Comparison of ENCODE assay signal across 12 mouse cellular contexts in genomic region chr19:26752611-26753163, GRCm38 (mm10).
DNase-seq lines count a peak whose midpoint lies in the region; ATAC-seq and TF ChIP-seq lines count a peak whose summit lies in the region.
"Had no signal": no experiment of that assay in that cellular context is flagged by ENCODE, and none has a peak within 500 bp of the region (broad histone marks: within the 10 kb centered on the region; RNA-seq: fewer than 3 reads in every experiment).

No protein-coding gene starts in this region.

- no peak for ATAC-seq in heart, embryonic 13.5 days (ENCODE audit: extremely low read depth, insufficient number of reproducible peaks, low FRiP score, low TSS enrichment)
- ATAC-seq in frontal cortex, adult (ENCODE audit: low TSS enrichment) = no peak
- ATAC-seq: forebrain, postnatal 0 days; liver, postnatal 0 days had no signal

- H3K4me3 ChIP-seq in heart, embryonic 13.5 days = no peak overlapping the region
- peak overlapping the region; percentile 37; the same call in 1 of the 2 replicates for H3K4me3 ChIP-seq in kidney, adult 2 months (ENCODE audit: insufficient read depth, low read depth, low read length)
- H3K4me3 ChIP-seq: embryonic facial prominence, embryonic 13.5 days had no signal

- intact Hi-C loops in heart, postnatal 25 days (cut with DNase I) = loop anchor here (10.0 kb wide), 1 partner anchor 92 kb away; no protein-coding TSS in a partner anchor

- H3K27me3 ChIP-seq in heart, embryonic 13.5 days (replicated peaks) = no peaks in the 10 kb centered on the region
- no peaks in the 10 kb centered on the region for H3K27me3 ChIP-seq in kidney, adult 2 months (replicated peaks; ENCODE audit: control insufficient read depth, insufficient read depth, low read length)
- H3K27me3 ChIP-seq: embryonic facial prominence, embryonic 13.5 days had no signal

- H3K9ac ChIP-seq in heart, embryonic 13.5 days = no peak overlapping the region
- H3K9ac ChIP-seq: embryonic facial prominence, embryonic 13.5 days; forebrain, postnatal 0 days; liver, postnatal 0 days had no signal

- peaks cover 8% of the 10 kb centered on the region; the same call in 1 of the 2 replicates for H3K36me3 ChIP-seq in heart, embryonic 13.5 days
- H3K36me3 ChIP-seq in kidney, adult 2 months (ENCODE audit: control insufficient read depth, insufficient read depth, low read length) = no peaks in the 10 kb centered on the region; the same call in 1 of the 2 replicates

- H3K4me2 ChIP-seq in heart, embryonic 13.5 days = peak overlapping the region; percentile 47
- H3K4me2 ChIP-seq: embryonic facial prominence, embryonic 13.5 days had no signal

- H3K27ac ChIP-seq in heart, embryonic 13.5 days (replicated peaks) = peak overlapping the region; percentile 58
- H3K27ac ChIP-seq in kidney, adult 2 months (ENCODE audit: insufficient read depth, low read depth, low read length) = peak overlapping the region; percentile 86
- H3K27ac ChIP-seq: embryonic facial prominence, embryonic 13.5 days had no signal

- no peak for TF ChIP-seq CTCF in kidney, adult 2 months (conservative IDR thresholded peaks at IDR 0.05; ENCODE audit: insufficient read depth, insufficient read length, low read depth, low read length)

- peaks cover 44% of the 10 kb centered on the region for H3K4me1 ChIP-seq in heart, embryonic 13.5 days
- H3K4me1 ChIP-seq in kidney, adult 2 months (ENCODE audit: control insufficient read depth, insufficient read depth, low read length) = peaks cover 33% of the 10 kb centered on the region; the same call in 1 of the 2 replicates

- 62% methylated on average over 15 of the region's 15 CpGs for WGBS in heart, embryonic 13.5 days
- WGBS in kidney, adult 2 months = 40% methylated on average over 15 of the region's 15 CpGs

- H3K9me3 ChIP-seq in heart, embryonic 13.5 days = no peaks in the 10 kb centered on the region
- H3K9me3 ChIP-seq: embryonic facial prominence, embryonic 13.5 days had no signal

- TF ChIP-seq POLR2A in kidney, adult 2 months (IDR thresholded peaks at IDR 0.05; ENCODE audit: low read depth, low read length) = no peak

- DNase-seq in heart, postnatal 25 days (ENCODE audit: low spot score) = no peak
- peak; percentile 42 for DNase-seq in Muller cell, postnatal 12 days (ENCODE audit: inconsistent ontology term)
- peak; percentile 47 for DNase-seq in kidney, adult 2 months
- peak; percentile 53 for DNase-seq in lung, postnatal 14 days
- DNase-seq in layer of hippocampus, adult 8-10 months (ENCODE audit: low spot score in 2 of 2) = no peak
- no peak for DNase-seq in cerebellum, adult 8-10 months
- DNase-seq: forebrain, postnatal 0 days; liver, postnatal 0 days; spleen, adult 18-20 months had no signal

Comparison
In these comparisons a context has a peak if more than half of its experiments do, and no peak if none do; other contexts are left out.
1. DNase-seq: peak in Muller cell, postnatal 12 days (single experiment), kidney, adult 2 months (single experiment) and lung, postnatal 14 days (single experiment); none in heart, postnatal 25 days (single experiment), layer of hippocampus, adult 8-10 months (0 of 2) and cerebellum, adult 8-10 months (single experiment).